Mouse (Mus musculus) B cell, adult 2 months (primary cell): ENCODE results near the gene Ppp1r12a.
"Not testable (repeated sequence)": the region's sequence is repeated elsewhere in the genome, so short reads cannot be mapped to it uniquely, and the experiment has no call there.

Source experiments
- DNase-seq, 2 experiments: peaks; one replicate each; pipeline ENCODE4 v3.0.0; 2022

Gene Ppp1r12a

DNA sequence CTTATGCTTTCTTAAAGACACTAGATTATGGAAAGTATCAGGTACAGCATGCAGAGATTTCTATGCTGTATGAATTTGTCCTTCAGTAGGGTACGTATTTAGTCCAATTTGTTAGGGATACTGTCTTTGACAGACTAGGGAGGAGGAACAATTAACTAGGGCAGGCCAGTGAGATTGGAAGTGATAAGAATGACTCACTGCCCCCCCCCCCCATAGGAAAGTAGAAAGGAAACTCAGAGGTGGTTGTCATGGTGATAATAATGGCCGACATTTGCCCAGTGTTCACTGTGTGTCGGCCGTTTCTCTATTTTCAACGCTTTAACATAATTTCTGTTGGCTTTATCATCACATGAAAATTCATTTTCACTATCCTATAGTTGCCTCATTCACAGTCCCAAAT, 47.4 kb downstream of the Ppp1r12a start:
- no peak for DNase-seq

DNA sequence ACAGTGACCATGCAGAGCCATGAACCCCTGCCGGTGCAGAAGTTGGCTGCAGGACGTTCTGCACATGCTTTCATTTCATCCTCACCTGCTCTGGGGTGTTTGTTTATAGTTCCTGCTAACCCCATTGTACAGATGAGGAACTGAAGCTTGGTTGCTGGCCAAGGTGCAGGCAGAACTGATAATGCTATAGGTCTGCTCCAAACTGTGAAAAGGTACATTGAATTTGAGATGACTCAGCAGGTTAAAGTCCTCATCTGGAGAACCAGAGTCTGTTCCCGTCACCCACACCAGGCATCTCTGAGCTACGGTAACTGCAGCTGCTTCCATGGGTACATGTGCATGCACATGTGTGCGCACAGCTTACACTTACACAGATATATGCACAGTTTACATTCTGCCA, 62.4 kb downstream of the Ppp1r12a start:
- peak in 1 of 2 experiments; percentile 2 for DNase-seq

DNA sequence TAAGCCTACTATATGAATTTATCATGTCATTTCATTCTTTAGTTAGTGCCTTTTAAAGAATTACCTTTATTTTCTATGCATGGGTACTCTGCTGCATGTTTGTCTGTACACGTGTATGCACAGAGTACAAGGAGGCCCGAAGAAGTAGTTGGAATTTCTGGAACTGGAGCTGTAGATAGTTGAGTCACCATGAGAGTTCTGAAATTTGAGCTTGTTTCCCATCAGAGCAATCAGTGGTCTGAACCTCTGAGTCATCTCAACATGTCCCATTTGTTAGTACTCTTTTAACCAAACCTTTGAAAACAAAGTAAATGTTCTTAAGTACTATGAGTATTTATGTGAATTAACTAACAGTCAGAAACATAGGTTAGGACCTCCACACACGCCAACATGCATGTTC, 75.1 kb downstream of the Ppp1r12a start:
- DNase-seq: no peak

DNA sequence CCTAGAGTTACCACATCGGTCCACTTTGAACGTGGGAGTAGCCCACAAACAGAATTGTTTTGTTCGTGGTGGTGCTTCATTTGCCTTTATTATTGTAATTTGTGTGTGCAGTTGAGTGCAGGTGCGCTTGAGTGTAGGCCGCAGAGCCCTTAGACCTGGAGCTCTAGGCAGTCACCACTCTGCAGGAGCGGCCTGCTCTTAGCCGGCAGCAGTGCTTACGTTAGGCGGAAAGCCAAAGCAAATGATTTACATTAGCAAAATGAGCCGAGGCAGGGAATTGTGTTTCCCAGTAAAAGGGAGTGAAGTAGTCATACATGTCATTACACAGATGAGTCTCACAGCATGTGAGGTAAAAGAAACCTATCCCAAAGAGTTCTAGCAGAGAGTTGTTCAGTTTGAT, 77.1 kb downstream of the Ppp1r12a start:
- no peak for DNase-seq

DNA sequence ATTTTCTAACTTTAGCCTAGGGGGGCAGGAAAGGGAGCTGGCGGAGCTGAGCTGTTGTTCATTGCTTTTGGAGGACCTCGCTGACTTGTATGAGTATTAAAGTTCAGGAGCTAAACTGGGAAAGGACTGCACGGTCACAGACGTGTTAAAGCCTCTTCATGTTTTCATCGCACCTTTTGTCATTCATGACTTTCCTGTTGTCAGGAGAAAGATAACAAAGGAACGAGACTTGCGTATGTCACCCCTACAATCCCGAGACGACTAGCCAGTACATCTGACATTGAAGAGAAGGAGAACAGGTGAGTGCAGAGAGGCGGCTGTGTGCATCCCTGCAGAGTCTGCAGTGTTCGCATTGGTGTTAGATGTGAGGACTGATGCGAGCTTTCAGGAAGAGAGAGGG, 88.7 kb downstream of the Ppp1r12a start:
- DNase-seq: no peak

DNA sequence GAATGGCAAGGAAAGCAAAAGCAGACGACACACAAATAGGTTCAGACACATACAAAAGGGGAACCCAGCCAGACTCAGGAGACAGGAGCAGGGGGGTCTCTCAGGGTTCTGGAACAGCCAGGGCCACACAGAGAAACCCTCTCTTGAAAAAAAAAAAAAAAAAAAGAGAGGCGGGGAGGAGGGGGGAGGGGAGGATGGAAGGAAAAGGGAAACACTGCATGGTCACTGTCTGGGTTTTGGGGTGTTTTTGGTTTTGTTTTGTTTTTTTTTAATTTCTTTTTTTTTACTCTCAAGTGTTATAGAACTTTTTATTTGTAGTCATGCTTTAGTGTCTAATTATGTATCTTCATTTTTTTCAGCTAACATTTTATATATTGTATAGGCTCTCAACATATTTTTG, 89.2 kb downstream of the Ppp1r12a start:
- DNase-seq: no peak

DNA sequence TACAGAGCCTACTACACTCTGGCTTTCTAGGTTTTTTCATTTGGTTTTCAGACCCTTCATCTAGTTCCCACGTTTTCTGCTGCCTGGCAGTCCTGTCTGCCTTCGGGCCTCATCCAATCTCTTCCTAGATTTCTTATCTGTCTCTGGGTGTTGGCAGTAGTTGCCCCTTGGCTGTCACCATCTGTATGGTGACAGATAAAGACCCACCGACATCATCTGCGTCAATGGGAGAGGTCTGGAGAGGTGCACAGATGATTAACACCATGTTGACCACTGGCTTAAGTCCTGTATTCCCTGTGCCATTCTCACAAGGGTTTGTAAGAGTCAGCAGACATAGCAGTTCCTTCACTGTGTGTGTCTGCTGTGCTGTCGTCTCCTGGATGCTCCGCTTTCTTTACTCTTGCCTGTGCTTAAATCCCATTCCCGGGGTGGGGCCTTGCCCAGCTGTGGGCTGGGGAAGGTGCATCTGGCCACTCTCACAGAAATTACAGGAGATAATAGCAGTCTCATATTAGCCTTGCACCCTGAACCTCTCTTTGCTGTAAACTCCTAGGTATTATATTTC, 93.9 kb downstream of the Ppp1r12a start:
- DNase-seq: no peak

DNA sequence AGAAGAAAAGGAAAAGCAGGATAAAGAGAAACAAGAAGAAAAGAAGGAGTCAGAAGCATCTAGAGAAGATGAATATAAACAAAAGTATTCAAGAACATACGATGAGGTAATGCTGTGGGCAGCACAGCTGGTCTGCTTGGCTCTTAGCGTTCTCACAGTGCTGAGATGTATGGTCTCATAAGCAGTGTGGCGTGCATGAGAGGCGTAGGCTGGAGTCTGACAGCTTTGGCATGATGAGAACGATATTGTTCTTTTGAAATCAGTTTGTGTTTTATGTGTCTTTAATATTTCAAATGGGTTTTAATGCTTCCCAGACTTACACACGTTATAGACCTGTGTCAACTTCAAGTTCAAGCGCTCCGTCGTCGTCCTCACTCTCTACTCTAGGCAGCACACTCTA, 98.9 kb downstream of the Ppp1r12a start:
- no peak for DNase-seq

DNA sequence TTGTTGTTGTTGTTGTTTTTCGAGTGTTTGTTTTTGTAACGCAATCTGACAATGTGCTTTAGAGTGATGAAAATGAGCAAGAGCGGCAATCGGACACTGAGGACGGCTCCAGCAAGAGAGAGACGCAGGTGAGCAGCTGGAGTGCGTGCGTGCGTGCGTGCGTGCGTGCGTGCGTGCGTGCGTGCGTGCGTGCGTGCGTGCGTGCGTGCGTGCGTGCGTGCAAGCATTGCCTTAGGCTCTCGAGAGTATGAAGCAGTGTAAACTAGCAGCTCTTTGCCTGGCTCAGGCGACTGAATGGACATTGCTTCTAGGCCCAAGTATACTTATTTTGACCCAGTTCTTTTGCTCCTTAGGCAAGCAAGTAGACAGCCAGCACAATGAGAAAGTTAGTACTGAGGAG, 102.6 kb downstream of the Ppp1r12a start:
- DNase-seq: no peak

DNA sequence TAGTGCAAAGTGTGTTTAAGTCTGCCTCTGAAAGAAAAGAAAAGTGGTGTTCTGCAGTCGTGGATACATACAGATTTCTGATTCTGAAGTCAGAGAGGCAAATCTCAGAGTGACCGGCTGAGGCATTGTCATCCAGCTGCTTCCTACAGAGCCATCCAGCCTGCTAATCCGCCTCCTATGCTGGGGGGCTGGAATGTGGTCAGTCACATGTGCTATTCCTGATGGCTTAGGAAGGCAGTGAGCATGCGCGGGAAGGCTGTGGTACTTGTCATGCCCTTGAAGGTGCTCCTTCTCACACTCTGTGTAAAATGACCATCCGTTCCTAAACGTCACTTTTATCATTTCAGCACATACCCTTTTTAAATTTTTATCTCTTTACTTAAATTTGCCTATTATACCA, 109.2 kb downstream of the Ppp1r12a start:
- no peak for DNase-seq

DNA sequence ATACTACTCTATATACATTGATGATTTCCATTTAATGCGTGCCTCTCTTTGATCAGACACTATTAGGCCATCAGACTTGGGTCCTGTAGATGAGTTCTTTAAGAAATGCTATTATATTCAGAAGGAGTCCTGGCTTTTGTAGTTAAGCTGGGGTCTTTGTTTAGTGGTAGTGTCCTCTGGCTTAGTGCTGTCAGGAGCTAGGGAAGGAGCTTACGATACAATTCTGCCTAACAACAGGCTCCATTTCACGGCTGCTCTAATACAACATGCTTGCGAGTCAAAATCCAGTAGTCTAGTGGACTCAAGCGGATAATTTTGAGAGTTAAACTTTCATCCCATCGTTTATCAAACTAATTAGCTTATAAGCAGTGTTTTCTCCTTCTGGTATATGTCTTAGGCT, 114.7 kb downstream of the Ppp1r12a start:
- DNase-seq: no peak

DNA sequence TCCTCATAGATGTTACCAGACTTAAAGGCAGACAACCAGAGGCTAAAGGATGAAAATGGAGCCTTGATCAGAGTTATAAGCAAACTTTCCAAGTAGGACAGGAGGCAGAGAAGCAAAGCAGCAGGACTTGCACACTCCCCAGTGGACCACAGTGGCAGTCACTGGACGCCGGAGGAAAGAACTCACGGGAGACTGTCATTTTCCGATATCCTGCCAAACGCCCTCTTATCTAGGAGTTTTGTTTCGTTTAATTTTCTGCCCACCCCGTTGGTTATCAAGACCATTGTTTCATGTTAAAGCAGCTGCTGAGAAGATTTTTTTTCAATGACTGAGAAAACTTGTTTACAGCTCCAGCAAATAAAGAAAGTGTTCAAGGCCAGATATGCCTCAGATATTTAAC, 115.2 kb downstream of the Ppp1r12a start:
- no peak for DNase-seq

DNA sequence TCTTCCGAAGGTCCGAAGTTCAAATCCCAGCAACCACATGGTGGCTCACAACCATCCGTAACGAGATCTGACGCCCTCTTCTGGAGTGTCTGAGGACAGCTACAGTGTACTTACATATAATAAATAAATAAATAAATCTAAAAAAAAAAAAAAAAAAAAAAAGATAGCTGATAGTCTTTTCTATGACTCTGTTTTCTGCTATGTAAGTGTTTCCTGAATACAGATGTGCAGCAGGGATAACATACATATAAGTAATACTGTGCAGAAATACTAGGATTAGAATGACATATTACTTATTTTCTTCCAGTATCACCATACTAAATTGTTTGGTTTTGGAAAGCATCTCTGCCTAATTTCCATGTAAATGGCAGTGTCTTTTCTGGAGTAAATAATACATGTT, 119.1 kb downstream of the Ppp1r12a start:
- not testable (repeated sequence) for DNase-seq

DNA sequence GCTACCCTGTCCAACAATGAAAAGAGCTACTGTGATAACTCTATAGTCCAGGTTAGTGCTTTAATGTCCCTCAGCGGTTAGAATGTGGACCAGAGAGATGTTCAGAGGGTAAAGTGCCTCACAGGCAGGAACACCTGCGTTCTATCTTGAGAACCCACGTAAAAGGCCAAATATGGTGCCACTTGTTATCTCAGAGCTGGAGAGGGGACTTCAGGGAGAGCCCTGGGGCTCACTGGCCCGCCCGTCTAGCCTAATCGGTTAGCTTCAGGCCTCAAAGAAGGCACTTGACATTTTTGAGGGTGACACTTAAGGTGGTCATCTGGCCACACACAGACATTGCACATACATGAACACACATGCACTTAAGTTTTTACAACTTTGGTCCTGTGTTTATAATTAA, 120.4 kb downstream of the Ppp1r12a start:
- DNase-seq: no peak

DNA sequence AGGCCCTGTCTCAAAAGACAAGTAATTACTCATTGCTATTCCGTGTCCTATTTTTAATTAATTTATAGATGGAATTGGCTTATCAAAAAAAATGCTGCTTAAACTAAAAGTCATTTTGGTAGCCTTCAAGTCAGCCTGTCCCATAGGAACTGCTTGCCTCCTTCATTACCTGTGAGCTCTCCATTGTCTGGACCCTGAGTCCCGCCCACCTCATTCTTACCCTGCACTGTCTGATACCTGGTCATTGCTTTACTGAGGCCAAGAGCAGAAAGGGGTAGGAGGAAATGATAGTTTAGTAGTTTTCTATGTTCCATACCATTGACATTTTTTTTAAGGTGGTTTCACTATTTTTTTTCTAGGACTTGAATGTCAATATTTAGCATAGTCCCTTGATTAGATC, 121.4 kb downstream of the Ppp1r12a start:
- DNase-seq: no peak

DNA sequence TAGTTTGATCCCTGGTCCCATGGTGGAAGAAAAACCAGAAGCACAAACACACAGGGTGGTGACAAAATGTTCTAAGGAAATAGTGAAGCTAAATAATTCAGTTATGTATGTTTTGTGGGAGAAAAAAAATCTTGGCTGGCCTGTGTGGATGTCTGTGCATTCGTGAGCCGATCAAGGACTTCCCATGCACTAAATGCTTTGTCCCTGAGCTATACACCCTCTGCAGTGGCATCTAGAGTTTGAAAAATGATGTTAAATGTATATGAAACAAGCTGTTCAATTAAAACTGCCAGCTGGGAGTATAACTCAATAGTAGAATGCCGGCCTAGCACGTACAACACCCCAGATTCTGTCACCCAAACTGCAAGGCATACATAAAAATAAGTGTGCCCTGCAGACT, 121.8 kb downstream of the Ppp1r12a start:
- no peak for DNase-seq

DNA sequence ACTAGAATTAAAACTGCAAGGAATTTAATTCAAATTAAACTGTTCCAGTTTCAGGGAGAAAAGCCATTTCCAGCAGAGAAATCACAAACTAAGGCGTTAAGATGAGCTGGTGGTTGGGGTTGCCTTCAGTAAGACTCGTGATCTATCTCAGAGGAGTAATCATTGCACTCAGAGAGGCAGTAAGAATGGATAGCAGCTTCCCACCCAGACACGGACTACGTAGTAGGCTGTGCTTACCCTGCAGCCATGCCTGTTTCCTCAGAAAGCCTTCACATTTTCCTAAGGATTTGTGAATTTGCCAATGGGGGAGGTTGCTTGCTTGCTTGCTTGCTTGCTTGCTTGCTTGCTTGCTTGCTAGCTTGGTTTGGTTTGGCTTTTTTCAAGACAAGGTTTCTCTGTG, 122.5 kb downstream of the Ppp1r12a start:
- no peak for DNase-seq

DNA sequence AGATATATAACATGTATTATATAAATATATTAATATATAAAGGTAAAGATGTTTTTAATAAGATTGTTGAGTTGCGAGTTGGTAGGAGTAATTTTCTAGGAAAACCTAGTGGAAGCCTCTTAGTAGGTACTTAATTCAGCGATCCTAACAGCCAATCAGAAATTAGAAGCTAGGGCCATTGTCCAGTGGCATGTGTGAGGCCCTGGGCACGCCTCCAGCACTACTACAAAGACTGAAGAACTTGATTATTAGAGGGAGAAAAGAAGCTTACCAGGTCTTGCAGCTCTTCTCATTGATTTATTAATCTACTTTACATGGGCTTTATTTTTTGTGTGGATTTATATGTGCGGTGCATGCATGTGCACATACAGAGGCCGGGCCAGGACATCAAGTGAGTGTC, 123.0 kb downstream of the Ppp1r12a start:
- no peak for DNase-seq

DNA sequence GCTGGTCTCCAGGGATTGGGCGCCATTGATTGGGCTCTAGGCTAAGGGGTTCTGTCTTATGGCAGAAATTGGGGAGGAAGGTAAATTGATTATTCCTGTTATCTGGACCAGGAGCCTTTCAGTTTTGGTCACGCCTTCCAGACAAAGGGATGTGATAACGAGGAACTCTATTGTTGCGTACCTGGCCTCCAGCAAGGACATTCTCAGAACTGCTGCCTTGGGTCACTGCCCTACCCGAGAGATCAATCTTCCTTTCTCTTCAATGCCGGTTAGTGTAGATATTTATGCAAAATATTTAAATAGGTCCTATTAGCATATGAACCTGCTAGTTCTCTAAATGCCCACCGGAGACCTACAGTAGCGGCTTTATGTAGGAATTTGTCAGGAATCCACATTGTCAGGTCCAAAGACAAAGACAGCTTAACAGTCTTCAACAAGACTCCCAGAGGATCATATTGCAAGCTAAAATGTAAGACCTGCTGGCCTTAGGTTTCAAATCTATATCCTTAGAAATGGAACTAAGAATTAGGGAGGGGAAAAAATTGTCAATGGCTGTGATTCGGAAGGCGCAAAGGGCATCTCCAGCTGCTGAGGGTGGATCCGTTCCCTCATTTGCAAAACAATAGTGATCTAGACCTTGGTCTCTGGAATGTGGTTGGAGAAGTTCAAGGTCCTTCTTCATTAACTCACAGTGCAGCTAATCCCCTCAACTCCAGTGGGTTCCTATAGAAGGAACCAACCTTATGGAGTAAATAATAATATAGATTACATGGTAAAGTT, 124.9 kb downstream of the Ppp1r12a start:
- no peak for DNase-seq

DNA sequence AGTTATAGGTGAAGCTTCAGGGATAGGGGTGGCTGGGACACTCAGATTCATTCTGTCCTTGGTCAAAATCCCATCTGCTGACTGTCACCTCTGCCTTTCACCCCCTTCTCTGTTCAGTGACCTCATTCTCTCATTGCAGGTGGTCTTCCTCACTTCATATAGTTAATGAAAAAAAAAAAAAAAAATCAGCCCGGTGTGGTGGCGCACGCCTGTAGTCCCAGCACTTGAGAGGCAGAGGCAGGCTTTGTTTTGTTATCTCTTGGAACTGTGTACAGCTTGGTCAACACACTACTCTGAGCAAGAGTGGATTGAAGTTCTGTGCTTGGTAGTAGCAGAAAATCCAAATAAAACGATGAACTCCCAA, 125.4 kb downstream of the Ppp1r12a start:
- no peak for DNase-seq

DNA sequence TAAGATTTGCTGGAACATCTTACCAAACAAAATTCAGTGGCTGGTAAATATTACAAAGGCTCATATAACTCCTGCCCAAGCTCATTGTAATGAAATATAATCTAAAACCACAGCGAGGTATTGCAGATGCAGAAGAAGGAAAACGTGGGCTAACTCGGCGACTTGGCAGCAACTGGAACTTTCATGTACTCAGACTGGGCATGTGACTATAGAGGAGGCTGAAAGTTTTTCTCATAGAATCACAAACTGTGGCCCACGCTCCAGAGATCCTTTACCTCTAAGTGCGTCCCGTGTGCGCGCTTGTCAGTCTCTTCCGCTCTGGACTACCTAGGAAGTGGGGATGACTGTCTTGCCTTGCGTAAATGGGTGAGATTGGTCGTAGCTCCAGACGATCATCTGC, 128.1 kb downstream of the Ppp1r12a start:
- DNase-seq: no peak

DNA sequence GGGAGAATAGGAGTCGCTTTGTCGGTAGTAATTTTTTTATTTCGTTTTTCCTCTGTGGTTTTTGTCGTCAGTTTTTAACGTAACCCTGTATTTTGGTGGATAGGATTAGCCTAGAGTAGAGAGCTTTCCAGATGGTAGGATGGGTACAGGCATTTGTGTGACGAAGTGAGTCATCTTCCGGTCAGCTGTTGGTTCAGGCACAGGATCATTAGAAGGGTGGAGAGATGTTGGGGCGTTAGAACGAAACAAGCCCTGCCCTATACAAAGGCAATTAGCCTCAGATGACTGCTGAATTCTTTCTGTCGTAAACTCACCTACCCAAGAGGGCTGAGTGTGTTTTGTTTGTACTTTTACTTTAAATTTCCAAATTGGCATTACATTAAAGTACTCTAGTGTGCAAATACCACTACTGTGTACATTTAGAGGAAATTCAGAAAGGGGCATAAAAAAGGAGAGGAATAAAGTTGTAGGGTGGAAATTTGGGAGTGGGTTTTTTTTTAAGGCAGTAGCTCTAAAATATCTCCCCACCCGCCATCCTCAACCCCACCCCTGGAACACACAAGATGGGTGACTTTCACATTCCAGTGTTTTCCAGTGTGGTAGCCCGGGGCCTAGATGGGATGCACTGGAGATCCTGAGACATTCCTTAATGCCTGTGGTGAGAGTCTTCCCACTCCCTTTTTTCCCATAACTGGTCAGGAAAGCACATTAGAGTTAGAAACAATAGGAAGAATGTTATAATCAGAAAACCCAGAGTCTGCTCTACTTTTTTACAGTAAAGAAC, 129.9 kb downstream of the Ppp1r12a start:
- no peak for DNase-seq

DNA sequence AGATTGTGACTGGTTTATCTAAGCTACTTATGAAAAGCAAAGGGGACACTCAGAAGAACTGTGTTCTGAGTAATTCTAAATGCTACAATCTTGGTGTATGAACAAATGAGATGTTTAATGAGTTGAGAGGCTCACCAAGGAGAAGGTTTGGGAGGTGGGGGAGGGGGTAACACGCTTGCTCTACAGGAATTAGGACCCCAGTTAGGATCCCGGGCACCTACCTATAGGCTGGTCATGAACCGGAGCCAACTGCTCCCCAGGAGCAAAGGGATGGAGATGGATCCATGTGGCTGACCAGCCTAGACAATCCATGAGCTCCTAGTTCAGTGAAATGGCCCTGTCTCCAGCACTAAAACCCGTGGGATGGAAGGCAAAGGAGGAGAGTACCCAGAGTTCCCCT, 130.7 kb downstream of the Ppp1r12a start:
- no peak for DNase-seq

DNA sequence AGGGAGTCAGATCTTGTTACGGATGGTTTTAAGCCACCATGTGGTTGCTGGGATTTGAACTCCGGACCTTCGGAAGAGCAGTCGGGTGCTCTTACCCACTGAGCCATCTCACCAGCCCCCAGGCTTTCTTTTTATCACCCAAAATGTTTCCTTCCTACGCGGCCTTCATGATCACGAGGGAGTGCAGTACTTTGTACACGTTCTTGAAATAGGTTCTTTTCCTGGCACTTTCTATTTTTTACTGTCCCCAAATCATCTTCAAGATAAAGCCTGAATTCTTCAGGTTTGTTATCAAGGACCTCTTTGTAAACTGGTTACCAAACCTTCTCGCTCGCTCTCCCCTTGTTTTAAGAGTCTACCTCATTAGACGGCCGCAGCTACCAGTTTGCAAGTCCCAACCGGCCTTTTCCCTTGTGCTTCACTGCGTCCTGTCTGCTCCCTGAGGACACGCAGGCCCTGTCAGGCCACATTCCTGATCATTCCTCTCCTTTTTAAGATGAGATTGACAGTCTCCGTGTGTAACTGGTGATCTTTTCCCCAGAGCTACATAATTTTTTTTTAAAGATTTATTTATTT, 131.7 kb downstream of the Ppp1r12a start:
- DNase-seq: no peak
